8 mouse cellular contexts compared by ENCODE assay signal in the genomic region with DNA sequence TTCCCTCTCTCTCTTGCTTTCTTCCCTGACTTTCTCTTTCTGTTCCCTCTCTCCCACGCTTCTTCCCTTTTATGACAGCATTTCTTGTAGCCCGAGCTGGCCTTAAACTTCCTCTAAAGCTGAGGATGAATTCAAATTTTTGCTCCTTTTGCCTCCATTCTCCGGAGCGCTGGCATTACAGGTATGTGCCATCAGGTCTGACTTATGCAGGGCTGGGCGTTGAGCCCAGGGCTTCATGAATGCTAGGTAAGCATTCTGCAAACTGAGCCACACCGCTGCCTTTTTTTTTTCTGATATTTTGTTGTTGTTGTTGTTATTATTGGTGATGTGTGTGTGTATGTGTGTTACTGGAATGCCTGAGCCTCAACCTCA. TPM values are rescaled to one million over a fixed set of nuclear protein-coding genes. Genes with fewer than 3 reads are reported as not detected.
DNase-seq lines count a peak whose midpoint lies in the region; ATAC-seq and TF ChIP-seq lines count a peak whose summit lies in the region.

No protein-coding gene starts in this region.

- WGBS in thymus, adult 2 months: 6% methylated on average over 6 of the region's 6 CpGs
- 12% methylated on average over 6 of the region's 6 CpGs for WGBS in liver, embryonic 13.5 days (ENCODE audit: insufficient replicate concordance)

- H3K9me3 ChIP-seq in liver, embryonic 13.5 days (replicated peaks): no peaks in the 10 kb centered on the region

- H3K9ac ChIP-seq in liver, embryonic 13.5 days: peak overlapping the region; percentile 94

- peaks cover 17% of the 10 kb centered on the region for H3K4me1 ChIP-seq in thymus, adult 2 months (replicated peaks; ENCODE audit: control insufficient read depth, insufficient read depth, low read length)
- peaks cover 53% of the 10 kb centered on the region for H3K4me1 ChIP-seq in liver, embryonic 13.5 days (replicated peaks)

- peak; percentile 18 to 29 for DNase-seq in cerebellum, adult 18-20 months
- DNase-seq in cerebellum, adult 9-10 months: no peak
- no peak for DNase-seq in thymus, adult 2 months
- no peak for DNase-seq in thymus, postnatal 0 days (ENCODE audit: low spot score)
- no peak for DNase-seq in liver, embryonic 13.5 days
- DNase-seq in testis, postnatal 10 days (ENCODE audit: low spot score): peak; percentile 35
- DNase-seq in adrenal gland, postnatal 4 days (ENCODE audit: low spot score in 2 of 2): no peak
- DNase-seq in ovary, postnatal 14 days (ENCODE audit: low spot score): no peak

- TF ChIP-seq POLR2A in thymus, adult 2 months (IDR thresholded peaks at IDR 0.05; ENCODE audit: control insufficient read depth, extremely low read depth, insufficient read depth, low read length, poor library complexity): no peak

- H3K27me3 ChIP-seq in thymus, adult 2 months (ENCODE audit: control insufficient read depth, insufficient read depth, low read length): no peaks in the 10 kb centered on the region
- no peaks in the 10 kb centered on the region for H3K27me3 ChIP-seq in liver, embryonic 13.5 days

- no peak for TF ChIP-seq CTCF in thymus, adult 2 months (IDR thresholded peaks at IDR 0.05; ENCODE audit: borderline replicate concordance, control insufficient read depth, extremely low read depth, insufficient read depth, low read length, poor library complexity)

- H3K4me2 ChIP-seq in liver, embryonic 13.5 days: peak overlapping the region; percentile 97

- no peak for ATAC-seq in liver, embryonic 13.5 days (ENCODE audit: low read depth)

- peaks cover 8% of the 10 kb centered on the region; the same call in 1 of the 2 replicates for H3K36me3 ChIP-seq in thymus, adult 2 months (ENCODE audit: control insufficient read depth, insufficient read depth, low read length)
- H3K36me3 ChIP-seq in liver, embryonic 13.5 days: peaks cover 28% of the 10 kb centered on the region

- 0 out of 2 replicates have a peak overlapping the region, but pooled peaks have one; percentile 8 for H3K27ac ChIP-seq in thymus, adult 2 months (ENCODE audit: control insufficient read depth, insufficient read depth, low read length)
- peak overlapping the region; percentile 70; the same call in 1 of the 2 replicates for H3K27ac ChIP-seq in liver, embryonic 13.5 days

- H3K4me3 ChIP-seq in thymus, adult 2 months (ENCODE audit: control insufficient read depth, insufficient read depth, low read length): peak overlapping the region; percentile 92
- H3K4me3 ChIP-seq in liver, embryonic 13.5 days (replicated peaks): peak overlapping the region; percentile 90

RNA-seq across cellular contexts. Expression of a gene that starts 0.4 kb away (rescaled TPM):
- polyA plus RNA-seq in thymus, adult 2 months (2012; rRNA removed): 142 and 146 TPM in 2 replicates
- 5.7 and 7.6 TPM in 2 replicates for polyA plus RNA-seq in thymus, postnatal 0 days (2015; fragmentation: Nextera tagmentation; extraction: Ambion mirVana)
- 2.8 and 3.6 TPM in 2 replicates for polyA plus RNA-seq in liver, embryonic 13.5 days (2015; fragmentation: Nextera tagmentation; extraction: Ambion mirVana)
- total RNA-seq in adrenal gland, postnatal 4 days (2021): 10 to 100 TPM; 27.3 to 28.1 TPM

RNA-seq across cellular contexts. Expression of a gene that starts 8.4 kb away (rescaled TPM):
- polyA plus RNA-seq in thymus, adult 2 months (2012; rRNA removed): 1.3 and 1.4 TPM in 2 replicates
- 1.8 and 2.4 TPM in 2 replicates for polyA plus RNA-seq in thymus, postnatal 0 days (2015; fragmentation: Nextera tagmentation; extraction: Ambion mirVana)
- 0.14 and 0.23 TPM in 2 replicates for polyA plus RNA-seq in liver, embryonic 13.5 days (2015; fragmentation: Nextera tagmentation; extraction: Ambion mirVana)
- total RNA-seq in adrenal gland, postnatal 4 days (2021): under 1 TPM; 0.54 to 0.64 TPM

RNA-seq across cellular contexts. Expression of a gene that starts 8.9 kb away (rescaled TPM):
- polyA plus RNA-seq in thymus, adult 2 months (2012; rRNA removed): 131 and 162 TPM in 2 replicates
- 83.9 and 88.4 TPM in 2 replicates for polyA plus RNA-seq in thymus, postnatal 0 days (2015; fragmentation: Nextera tagmentation; extraction: Ambion mirVana)
- 32.0 and 33.7 TPM in 2 replicates for polyA plus RNA-seq in liver, embryonic 13.5 days (2015; fragmentation: Nextera tagmentation; extraction: Ambion mirVana)
- total RNA-seq in adrenal gland, postnatal 4 days (2021): 10 to 100 TPM; 65.5 to 69.9 TPM

RNA-seq across cellular contexts. Expression of a gene that starts 15.6 kb away (rescaled TPM):
- polyA plus RNA-seq in thymus, adult 2 months (2012; rRNA removed): 0.04 and 0.08 TPM in 2 replicates
- 0.04 TPM in 1 of 2 replicates, not detected in the other for polyA plus RNA-seq in thymus, postnatal 0 days (2015; fragmentation: Nextera tagmentation; extraction: Ambion mirVana)
- not detected in 2 replicates for polyA plus RNA-seq in liver, embryonic 13.5 days (2015; fragmentation: Nextera tagmentation; extraction: Ambion mirVana)
- not detected for total RNA-seq in adrenal gland, postnatal 4 days (2021)

RNA-seq across cellular contexts. Expression of a gene that starts 15.6 kb away (rescaled TPM):
- 35.8 and 41.6 TPM in 2 replicates for polyA plus RNA-seq in thymus, adult 2 months (2012; rRNA removed)
- 3.1 and 4.1 TPM in 2 replicates for polyA plus RNA-seq in thymus, postnatal 0 days (2015; fragmentation: Nextera tagmentation; extraction: Ambion mirVana)
- polyA plus RNA-seq in liver, embryonic 13.5 days (2015; fragmentation: Nextera tagmentation; extraction: Ambion mirVana): 0.92 and 1.3 TPM in 2 replicates
- total RNA-seq in adrenal gland, postnatal 4 days (2021): 1 to 10 TPM; 3.5 to 6.7 TPM

Comparison
In these comparisons a context has a peak if more than half of its experiments do, and no peak if none do; other contexts are left out.
1. DNase-seq: peak in cerebellum, adult 18-20 months (2 of 2) and testis, postnatal 10 days (single experiment); none in cerebellum, adult 9-10 months (single experiment), thymus, adult 2 months (single experiment), thymus, postnatal 0 days (single experiment), liver, embryonic 13.5 days (single experiment), adrenal gland, postnatal 4 days (0 of 2) and ovary, postnatal 14 days (single experiment).
2. RNA of a gene that starts 0.4 kb away (polyA plus RNA-seq): 142 to 146 TPM in thymus, adult 2 months; 5.7 to 7.6 TPM in thymus, postnatal 0 days and 2.8 to 3.6 TPM in liver, embryonic 13.5 days; every median in the first group is over 10 times any median in the second.